Mouse (Mus musculus) gastrocnemius, adult 2 months (tissue): Measurements from ENCODE around the gene Cdc42se1. TPM values are rescaled to one million over a fixed set of nuclear protein-coding genes. Genes with fewer than 3 reads are reported as not detected.
A peak's percentile ranks its signal among the peaks of the same experiment; 100 is the strongest.

Source experiments
- DNase-seq: peaks from one replicate; pipeline ENCODE4 v3.0.0; 2022
- H3K27ac ChIP-seq: fragments of 200-600 bp; 2 replicates; pipeline ENCODE4 v1.8.1; 2022; ENCODE audit warnings: mild to moderate bottlenecking
- H3K4me3 ChIP-seq: fragments of 200-600 bp; 2 replicates; pipeline ENCODE4 v1.8.1; 2022; ENCODE audit warnings: mild to moderate bottlenecking, moderate library complexity
- CTCF ChIP-seq: fragments of 200-600 bp; IDR thresholded peaks from 2 replicates; pipeline ENCODE4 v1.8.1; 2022; ENCODE audit warnings: antibody characterized with exemption, mild to moderate bottlenecking, moderate library complexity
- intact Hi-C: fragments of 180-260 bp; cut with DNase I; formaldehyde crosslinking; loops from one replicate; pipeline ENCODE4 v1.15.1; 2025
- total RNA-seq, 2 experiments: library from RNA; stranded (reverse); gene quantifications; 2 replicates each; pipeline ENCODE4 v1.2.3; 2021

The Cdc42se1 gene
- total RNA-seq, 2 experiments from 2014 or later = 13.7 to 16.4 TPM

- intact Hi-C loops = no loop called here
These were observed 41.3 kb downstream of the Cdc42se1 start for GRCm38 (mm10) chr3:95269789-95270188.

DNA sequence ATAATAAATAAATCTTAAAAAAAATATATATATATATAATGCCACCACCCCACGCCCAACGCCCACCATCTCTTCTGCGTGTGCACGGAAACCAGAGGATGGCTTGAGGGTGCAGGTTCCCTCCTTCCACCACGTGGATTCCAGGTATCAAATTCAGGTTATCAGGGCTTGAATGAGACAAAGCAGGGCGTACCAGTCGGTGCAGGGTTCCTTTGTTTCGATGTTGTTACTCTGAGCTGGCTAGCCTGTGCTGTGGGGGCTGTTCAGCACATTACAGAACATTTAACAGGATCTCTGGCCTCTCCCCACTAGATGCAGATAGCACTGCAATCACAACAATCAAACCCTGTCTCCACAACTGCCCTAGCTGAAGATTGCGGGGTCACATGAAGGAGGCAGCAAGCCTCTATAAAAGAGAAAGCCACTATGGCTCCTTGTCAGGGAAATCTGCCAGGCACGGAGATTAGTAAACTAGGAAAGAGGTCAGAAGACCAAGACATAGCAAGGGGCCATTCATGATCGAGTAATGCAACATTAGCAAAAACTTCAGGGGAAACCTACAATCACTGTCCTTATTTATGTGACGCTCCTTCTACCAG is 42.3 kb downstream of the Cdc42se1 start:
- intact Hi-C loops = no loop called here
- H3K4me3 ChIP-seq = no peak overlapping the region
- TF ChIP-seq CTCF = no peak
- no peak for DNase-seq
- peak overlapping the region; percentile 25; the same call in 1 of the 2 replicates for H3K27ac ChIP-seq

More at GRCm38 (mm10) chr3:95269789-95270188, 41.3 kb downstream of the Cdc42se1 start:
- DNase-seq = no peak
- Histone ChIP-seq H3K4me3 (no peak overlapping the region), H3K27ac (peak overlapping the region; percentile 57; the same call in 1 of the 2 replicates)
- TF ChIP-seq CTCF = no peak

GRCm38 (mm10) chr3:95273471-95273870 is 44.9 kb downstream of the Cdc42se1 start:
- no peak for TF ChIP-seq CTCF
- intact Hi-C loops = no loop called here
- no peak overlapping the region for H3K4me3 ChIP-seq

DNA sequence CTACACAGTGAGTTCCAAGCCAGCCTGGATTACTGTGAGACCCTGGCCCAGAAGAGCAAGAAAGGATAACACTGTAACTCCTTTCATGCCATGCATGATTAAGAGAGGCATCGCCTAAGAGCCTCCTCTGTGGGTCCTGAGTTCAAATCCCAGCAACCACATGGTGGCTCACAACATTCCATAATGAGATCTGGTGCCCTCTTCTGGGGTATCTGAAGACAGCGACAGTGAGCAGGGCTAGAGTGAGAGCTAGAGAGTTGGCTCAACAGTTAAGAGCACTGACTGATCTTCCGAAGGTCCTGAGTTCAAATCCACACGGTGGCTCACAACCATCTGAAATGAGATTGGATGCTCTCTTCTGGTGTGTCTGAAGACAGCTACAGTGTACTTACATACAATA is 45.9 kb downstream of the Cdc42se1 start:
- TF ChIP-seq CTCF = no peak
- intact Hi-C loops = no loop called here
- DNase-seq = no peak
- H3K27ac ChIP-seq = peak overlapping the region; percentile 93
- H3K4me3 ChIP-seq = no peak overlapping the region

More at GRCm38 (mm10) chr3:95273471-95273870, 44.9 kb downstream of the Cdc42se1 start:
- no peak for DNase-seq
- H3K27ac ChIP-seq = peak overlapping the region; percentile 93

DNA sequence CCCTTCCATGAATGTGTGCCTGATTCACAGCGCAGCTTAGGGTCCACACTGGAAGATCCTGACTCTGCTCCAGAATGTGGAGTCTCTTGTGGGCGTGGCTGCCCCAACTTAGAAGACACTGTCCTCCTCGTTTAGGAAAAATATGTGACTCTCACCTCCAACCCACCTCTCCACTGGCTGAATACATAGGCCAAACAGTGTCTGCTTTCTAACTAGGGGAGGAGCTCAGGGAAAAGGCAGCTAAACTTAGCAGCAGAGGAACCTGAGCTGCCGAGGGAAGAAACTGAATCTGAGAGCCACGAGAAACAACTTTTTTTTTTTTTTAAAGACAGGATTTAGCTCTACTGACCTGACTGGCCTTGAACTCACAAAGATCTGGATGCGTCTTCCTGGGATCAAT is 46.6 kb downstream of the Cdc42se1 start:
- peak; percentile 59 for DNase-seq
- Histone ChIP-seq H3K4me3 (peak overlapping the region; percentile 18), H3K27ac (peak overlapping the region; percentile 93)
- intact Hi-C loops = no loop called here
- TF ChIP-seq CTCF = no peak

GRCm38 (mm10) chr3:95276428-95276934 is 47.9 kb downstream of the Cdc42se1 start:
- H3K4me3 ChIP-seq = no peak overlapping the region
- peak overlapping the region; percentile 93 for H3K27ac ChIP-seq
- TF ChIP-seq CTCF = no peak
- no peak for DNase-seq
- intact Hi-C loops = no loop called here

DNA sequence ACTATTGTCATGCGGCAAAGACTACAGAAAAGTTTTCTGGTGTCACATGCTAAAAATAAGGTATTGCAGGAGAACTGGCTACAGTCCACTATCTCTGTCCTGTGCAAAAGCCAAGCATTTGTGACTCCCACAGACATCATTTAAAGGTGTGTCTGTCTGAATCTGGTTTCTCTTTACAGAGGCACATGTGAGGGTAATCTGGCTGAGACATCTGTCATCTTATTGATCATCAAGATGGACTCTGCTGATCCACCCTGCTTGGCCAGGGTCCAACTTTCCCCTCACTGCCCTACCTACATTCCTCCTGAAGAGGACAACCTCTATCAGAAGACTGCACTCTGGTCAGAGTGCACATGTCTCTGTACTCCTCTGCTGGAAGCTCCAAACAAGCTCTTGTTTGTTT is 48.6 kb downstream of the Cdc42se1 start:
- DNase-seq = peak; percentile 58
- H3K4me3 ChIP-seq = peak overlapping the region; percentile 2; the same call in 1 of the 2 replicates
- no peak for TF ChIP-seq CTCF
- intact Hi-C loops = no loop called here
- peak overlapping the region; percentile 93 for H3K27ac ChIP-seq

GRCm38 (mm10) chr3:95280747-95281146 is 52.2 kb downstream of the Cdc42se1 start:
- Histone ChIP-seq H3K4me3 (peak overlapping the region; percentile 88), H3K27ac (peak overlapping the region; percentile 95)
- intact Hi-C loops = no loop called here
- DNase-seq = no peak
- TF ChIP-seq CTCF = no peak

- intact Hi-C loops = no loop called here
- TF ChIP-seq CTCF = peak; percentile 43
These were observed 52.9 kb downstream of the Cdc42se1 start, which contains the start of the genes Mindy1 and Prune1 for GRCm38 (mm10) chr3:95281216-95282126. Gene Mindy1 (plus strand): TSS chr3:95281345. Gene Prune1 (minus strand): TSS chr3:95282076.

DNA sequence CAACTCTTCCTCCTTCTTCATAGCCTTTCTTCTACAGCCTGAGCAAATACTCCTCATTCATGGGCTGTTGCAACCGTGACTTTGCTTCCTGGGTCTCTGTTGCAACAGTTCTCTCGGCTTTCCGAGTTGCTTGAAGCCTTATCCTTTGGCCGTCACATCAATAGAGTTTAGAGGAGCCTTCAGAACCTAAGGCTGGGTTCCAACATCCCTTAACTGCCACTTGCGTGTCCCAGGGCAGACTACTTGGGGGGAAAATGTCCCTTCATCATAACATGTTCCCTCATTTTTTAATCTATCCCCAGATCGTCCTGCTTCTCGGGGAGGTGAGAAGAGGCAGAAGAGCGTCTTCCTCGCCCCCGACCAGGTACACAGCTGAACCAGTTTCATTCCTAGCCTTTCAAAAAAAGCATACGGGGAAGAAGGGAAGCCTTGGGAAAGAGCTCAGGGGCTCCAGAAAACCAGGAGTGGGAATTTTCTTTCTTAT is 53.9 kb downstream of the Cdc42se1 start:
- H3K4me3 ChIP-seq = peak overlapping the region; percentile 88
- peak overlapping the region; percentile 95 for H3K27ac ChIP-seq
- intact Hi-C loops = no loop called here
- TF ChIP-seq CTCF = no peak
- peak; percentile 53 for DNase-seq

More at GRCm38 (mm10) chr3:95281216-95282126, 52.9 kb downstream of the Cdc42se1 start, which contains the start of the genes Mindy1 and Prune1:
- peak; percentile 100 for DNase-seq
- Histone ChIP-seq H3K4me3 (peak within 1 kb of the TSS; percentile 88), H3K27ac (peak within 1 kb of the TSS; percentile 95)

GRCm38 (mm10) chr3:95282865-95283588 is 54.5 kb downstream of the Cdc42se1 start:
- DNase-seq = peak; percentile 91
- Histone ChIP-seq H3K4me3 (peak overlapping the region; percentile 88), H3K27ac (peak overlapping the region; percentile 95)
- peak; percentile 34 for TF ChIP-seq CTCF
- intact Hi-C loops = no loop called here

DNA sequence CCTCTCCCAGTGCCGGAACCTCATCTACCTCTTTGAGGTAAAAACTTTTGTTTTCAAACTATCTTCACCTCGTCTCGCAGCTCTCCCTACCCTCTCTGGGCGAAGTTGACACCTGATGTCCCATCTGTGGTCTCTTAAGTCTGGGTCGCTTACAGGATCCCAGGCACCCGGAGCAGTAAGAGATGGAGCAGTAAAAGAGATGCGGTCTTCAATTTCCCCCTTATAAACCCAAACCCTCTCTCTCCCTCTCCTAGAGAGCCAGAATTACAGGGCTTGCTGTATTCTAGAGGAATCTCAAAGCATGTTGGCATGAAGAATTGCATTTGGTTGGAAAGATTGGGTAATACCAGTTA is 55.0 kb downstream of the Cdc42se1 start:
- peak overlapping the region; percentile 88 for H3K4me3 ChIP-seq
- intact Hi-C loops = no loop called here
- peak overlapping the region; percentile 95 for H3K27ac ChIP-seq
- no peak for DNase-seq
- no peak for TF ChIP-seq CTCF
